Mouse (Mus musculus): ENCODE data around the gene Rbm20. TPM values are rescaled to one million over a fixed set of nuclear protein-coding genes. Genes with fewer than 3 reads are reported as not detected.

The Rbm20 gene
- total RNA-seq, 4 experiments from 2014 or later, result 1.8 to 4.0 (median 3.2) TPM

DNA sequence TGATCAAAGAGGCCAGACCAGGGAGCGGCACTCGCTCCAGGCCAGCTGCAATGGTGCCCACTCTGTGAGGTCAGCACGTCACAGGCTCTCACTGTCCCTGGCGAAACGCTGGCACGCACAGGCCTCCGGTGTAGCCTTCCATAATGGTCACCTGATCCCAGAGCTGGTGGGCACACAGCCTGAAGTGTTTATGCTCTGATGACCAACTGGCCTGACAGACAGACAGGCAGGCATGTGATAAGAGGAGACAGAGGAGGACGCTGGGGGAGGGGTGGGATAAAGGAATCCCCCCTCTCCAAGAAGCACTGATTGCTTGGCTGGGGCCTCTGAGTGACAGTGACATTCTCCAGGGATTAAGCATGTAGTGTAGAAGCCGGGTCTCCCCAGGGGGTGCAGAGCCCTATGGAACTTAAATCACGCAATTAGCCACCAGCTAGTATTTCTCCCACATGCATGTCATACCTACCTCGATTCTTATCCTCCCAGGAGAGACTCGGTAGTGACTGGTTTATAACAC, 6.4 kb upstream of the Rbm20 start:
- no peak for DNase-seq (ENCODE audit: low spot score in 2 of 2)

DNA sequence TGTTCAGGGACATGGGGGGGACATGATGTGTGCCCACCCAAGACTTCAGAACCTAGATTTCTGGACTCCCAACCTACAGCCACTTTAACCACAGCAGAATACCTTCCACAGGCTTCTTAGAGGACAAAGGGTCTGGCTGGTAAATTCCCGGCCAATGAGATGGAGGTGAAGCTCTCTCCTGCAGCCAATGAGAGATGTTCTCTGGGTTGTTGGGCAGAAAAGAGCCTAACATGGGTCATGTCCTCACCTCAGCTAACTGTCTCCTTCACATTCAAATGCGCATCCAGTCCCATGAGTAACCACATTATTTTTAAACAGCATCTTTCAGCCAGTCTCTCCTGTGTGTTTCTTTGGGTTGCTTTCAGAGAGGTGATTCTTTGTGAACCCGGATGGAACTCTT, 5.7 kb upstream of the Rbm20 start:
- DNase-seq (ENCODE audit: low spot score in 2 of 2), result no peak

DNA sequence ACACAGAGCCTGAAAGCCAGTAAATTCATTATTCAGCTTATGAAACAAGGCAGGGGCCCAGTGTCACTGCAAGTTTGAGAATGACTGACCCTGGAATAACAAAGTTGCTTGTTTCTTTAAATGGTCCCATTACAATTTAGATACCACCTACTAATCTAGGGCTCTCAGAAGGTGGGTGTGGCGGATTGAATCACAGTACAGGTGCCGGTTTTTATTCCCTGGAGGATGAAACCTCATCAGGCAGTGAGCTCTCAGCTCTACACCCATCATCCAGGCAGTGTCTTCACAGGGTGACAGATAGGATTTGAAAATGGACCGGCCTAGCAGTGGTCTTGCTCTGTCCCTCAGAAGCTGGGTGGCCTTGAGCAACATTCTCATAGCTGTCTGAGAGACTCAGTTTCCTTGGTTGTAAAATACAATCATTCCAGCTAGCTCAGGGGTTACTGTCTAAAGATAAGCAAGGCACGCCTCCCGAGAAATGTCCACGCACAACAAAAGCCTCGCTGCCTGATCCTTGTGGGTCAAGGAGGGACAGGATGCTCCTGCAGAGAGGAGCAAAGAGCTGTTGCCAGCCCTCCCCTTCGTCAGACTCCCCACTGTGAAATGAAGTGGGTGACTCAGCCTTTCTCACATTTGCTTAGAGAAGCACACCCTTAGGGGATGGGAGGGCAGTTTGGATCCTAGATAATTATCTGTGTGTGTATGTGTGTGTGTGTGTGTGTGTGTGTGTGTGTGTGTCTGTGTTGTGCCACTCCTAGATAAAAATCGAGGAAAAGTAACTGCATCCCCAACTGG, 2.8 kb upstream of the Rbm20 start:
- DNase-seq (ENCODE audit: low spot score in 2 of 2), result no peak

DNA sequence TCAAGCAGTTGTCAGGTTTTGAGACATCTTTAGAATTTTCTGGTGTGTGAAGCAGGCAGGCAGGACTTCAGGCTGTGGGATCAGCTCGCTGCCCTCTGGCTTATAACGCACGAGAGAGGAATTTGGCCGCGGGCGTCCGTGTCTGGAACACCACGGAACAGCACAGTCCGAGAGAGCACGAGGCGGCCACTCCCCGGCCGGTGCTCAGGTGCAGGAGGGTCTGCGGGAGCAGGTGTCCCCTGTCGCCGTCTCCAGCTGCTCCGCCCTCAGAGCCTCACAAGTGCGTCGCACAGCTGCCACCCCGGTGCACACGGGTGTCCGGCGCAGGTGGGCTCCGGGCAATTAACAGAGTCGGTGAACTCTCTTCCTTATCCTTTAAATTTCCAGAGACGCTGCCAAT, 878 bp upstream of the Rbm20 start:
- DNase-seq (ENCODE audit: low spot score in 2 of 2), result no peak

DNA sequence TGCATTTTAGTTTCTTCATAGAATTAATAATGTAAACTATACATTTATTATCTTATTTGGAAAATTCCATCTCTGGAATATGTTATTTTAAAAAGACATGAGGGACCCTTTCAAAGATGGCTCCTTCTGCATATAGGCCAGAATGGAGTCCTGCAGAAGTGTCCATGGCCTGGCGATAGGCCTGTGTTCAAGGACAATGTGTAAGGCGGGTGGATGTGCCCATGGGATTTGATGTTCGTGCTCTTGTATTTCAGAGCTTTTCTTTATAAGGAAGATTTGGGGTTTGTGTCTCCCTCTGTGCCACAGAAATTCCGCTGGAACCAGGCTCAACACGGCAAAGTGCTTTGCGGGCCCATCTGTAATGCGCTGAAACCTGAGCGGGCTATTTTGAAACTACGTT, 2.1 kb downstream of the Rbm20 start:
- no peak for DNase-seq (ENCODE audit: low spot score in 2 of 2)

DNA sequence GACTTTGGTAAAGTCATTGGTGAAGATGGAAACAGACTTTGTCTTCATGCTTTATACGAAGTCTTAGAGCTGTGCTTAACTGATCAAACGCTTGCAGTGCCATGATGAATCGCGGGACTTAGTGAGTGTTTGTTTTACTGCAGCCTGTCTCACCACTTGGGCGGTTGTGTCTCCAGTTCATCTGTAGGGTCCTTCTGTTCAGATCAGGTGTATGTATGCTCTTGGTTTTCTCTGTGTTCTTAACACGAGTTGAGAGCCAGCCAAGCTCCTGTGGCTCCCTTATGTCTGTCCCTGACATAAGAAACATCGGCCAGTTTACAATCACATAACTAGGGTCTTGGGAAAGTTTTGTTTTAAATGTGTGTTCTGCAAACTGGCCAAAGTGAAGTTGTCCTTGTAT, 2.9 kb downstream of the Rbm20 start:
- DNase-seq (ENCODE audit: low spot score in 2 of 2), result no peak

DNA sequence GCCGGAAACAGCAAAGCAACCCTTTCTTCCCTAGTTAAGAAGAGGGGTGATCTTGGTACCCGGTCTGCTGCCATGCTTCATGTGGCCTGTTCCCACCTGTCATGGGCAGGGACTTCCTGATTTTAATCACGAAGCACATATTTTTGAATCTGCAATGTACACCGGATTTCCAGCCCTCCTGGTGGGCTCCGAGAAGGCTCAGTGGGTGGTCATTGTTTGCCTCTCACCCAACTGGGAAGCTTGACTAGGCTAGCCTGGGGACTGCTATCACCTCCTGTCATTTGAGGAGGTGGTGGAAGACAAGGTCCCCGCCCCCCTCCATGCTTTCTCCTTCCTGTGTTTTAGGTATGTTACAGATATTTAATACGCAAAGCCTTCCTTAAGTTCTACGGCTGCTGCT, 5.3 kb downstream of the Rbm20 start:
- no peak for DNase-seq (ENCODE audit: low spot score in 2 of 2)

DNA sequence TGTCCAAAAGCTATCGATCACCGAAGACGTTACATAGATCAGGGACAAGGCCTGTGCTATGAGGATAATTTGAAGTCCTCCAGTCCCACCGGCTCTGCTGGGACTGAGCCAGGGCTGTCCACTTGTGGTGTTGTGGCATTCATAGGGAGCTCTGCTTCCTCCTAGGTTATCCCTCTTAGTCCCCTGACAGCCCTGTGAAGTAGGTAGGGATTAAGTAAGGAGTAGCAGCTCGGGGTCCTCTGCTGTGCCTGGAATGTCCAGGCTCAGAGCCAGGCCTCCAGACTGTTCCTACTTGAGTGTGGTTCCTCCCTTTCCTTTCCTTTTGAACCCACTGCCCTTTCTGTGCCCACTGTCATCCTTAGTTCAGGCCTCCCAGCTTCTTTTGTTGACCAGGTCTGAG, 10.5 kb downstream of the Rbm20 start:
- DNase-seq (ENCODE audit: low spot score in 2 of 2), result no peak

DNA sequence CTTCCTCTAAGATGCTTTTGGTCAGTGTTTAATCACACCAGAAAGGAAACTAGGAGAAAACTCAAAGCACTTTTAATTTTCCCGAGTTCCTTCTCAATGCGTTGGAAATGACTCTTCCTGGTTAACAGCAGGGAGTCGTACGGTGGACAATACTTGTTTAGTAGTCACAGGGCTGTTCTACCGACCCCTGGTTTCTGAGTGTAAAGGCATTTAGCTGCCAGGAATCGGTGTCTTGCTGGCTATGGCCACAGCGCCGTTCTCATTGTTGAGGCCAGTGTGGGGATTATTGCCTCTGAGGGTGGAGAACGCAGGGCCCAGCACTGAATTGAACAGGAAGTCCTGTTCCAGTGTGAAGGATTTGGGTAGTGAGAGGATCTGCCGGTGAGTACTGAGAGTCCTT, 13.7 kb downstream of the Rbm20 start:
- no peak for DNase-seq (ENCODE audit: low spot score in 2 of 2)

DNA sequence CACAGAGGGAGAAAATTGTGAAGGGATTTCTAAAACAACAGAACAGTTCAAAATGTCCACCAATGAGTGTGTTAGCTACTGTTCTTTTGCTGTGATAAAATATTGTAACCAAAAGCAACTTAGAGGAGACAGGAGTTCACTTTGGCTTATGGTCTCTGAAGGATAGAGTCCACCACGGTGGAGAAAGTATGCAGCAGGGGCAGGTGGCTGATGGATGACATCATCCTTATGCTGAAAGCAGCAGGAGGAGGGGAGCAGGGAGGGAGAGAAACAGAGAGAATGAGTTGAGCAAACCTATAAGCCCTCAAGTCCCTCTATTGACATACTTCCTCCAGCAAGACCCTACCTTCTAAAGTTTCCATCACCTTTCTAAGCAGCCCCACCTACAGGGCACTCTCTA, 16.9 kb downstream of the Rbm20 start:
- DNase-seq (ENCODE audit: low spot score in 2 of 2), result no peak

DNA sequence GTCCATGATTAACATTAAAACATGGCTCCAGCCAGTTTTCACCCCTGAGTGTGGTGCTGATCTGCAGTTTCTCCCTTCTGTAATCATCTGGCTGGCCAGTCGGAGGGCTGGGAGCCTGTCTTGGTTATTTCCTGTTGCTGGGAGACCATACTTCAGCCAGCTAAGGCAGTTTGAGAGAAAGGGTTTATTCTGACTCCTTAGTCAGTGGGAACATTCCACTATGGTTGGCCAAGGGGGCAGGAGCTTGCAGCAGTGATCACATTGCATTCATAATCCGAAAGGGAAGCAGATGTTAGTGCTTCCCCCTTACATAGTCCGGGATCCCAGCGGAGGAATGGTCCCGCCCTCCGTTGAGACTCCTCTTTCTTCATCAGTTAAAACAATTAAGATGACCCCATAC, 19.0 kb downstream of the Rbm20 start:
- no peak for DNase-seq (ENCODE audit: low spot score in 2 of 2)

DNA sequence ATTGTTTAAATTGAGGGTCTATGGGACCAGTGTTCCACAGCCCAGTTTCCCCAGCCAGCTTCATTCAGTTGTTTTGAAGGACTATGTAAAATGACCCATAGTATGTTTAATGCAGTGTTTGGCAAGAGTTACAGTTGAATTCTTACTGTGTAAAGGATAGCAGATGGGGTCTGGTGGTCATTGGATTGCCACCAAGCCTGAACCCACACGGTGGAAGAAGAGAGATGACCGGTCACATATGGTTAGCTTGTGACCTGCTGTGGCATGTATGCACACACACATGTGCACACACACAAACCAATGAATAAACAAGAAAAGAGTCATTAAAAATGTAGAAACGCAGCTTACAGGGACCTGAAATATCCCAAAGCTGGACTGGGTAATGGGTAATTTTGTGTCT, 19.5 kb downstream of the Rbm20 start:
- DNase-seq (ENCODE audit: low spot score in 2 of 2), result no peak

DNA sequence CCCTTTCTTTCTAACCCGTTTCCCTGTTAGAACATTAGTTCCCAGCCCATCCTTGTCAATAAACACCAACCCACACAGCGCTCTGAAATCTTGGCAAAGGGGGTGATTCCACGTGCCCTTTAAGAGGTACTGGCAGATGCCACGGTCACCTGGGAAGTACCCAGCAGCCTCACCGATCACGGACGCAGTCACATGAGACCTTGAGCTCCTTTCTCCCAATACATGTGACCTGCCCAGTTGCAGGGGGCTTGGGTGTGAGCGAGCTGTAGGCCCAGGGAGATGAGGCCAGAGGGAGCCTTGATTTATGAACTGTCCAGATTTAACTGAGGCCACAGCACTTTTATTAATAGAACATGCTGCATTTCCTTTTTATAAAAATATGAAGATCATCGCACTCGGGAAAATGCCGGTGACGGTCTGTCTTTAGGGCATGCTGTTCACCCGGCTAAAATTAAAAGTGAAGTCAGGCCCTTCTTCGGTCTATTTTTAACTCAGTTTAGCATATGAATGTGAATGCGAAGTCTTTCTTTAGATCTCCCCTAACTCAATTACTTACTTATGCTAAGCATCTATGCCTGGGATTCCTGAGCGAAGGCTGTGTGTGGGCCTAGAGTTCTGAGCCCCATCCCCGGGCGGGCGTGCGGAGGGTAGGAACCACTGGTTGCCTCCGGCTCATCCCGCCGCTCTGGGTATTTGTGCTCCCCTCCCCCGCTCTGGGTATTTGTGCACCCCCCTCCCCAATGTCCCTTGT, 20.4 kb downstream of the Rbm20 start:
- no peak for DNase-seq (ENCODE audit: low spot score in 2 of 2)

DNA sequence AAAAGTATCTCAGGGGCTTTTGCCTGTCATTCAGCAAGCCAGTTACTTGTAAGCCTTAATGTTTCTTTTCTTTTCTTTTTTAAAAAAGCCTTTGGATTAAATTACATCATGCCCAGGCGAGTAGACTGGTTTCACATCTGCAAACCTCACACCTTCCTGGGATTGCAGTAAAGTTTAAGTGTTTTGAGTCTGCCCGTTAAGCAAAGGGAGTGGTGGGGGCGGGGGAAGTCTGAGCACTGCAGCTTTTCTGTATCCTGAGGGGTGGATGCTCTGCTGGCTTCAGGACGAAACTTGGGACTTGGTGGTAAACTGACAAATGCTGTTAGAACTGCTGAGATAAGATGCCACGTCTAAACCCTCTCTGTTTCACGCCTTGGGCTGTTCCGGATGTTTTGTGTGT, 22.6 kb downstream of the Rbm20 start:
- DNase-seq (ENCODE audit: low spot score in 2 of 2), result no peak

DNA sequence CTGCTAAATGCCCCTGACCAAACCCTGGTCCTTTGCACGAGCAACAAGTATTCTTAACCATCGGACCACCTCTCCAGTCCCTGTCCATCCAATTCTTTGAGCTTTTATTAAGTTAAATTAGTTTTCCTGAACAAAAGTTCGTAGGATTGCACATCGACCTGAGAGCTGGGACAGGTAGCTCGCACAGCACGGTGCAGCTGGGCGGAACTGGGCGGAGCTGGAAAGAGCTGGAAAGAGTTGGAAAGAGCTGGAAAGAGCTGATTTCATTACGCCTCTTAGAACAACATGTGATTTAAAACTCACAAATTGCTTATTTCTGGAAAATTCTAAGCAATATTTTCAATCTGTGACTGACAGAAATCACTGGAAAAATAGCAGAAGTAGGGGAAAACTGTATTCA, 24.3 kb downstream of the Rbm20 start:
- no peak for DNase-seq (ENCODE audit: low spot score in 2 of 2)

DNA sequence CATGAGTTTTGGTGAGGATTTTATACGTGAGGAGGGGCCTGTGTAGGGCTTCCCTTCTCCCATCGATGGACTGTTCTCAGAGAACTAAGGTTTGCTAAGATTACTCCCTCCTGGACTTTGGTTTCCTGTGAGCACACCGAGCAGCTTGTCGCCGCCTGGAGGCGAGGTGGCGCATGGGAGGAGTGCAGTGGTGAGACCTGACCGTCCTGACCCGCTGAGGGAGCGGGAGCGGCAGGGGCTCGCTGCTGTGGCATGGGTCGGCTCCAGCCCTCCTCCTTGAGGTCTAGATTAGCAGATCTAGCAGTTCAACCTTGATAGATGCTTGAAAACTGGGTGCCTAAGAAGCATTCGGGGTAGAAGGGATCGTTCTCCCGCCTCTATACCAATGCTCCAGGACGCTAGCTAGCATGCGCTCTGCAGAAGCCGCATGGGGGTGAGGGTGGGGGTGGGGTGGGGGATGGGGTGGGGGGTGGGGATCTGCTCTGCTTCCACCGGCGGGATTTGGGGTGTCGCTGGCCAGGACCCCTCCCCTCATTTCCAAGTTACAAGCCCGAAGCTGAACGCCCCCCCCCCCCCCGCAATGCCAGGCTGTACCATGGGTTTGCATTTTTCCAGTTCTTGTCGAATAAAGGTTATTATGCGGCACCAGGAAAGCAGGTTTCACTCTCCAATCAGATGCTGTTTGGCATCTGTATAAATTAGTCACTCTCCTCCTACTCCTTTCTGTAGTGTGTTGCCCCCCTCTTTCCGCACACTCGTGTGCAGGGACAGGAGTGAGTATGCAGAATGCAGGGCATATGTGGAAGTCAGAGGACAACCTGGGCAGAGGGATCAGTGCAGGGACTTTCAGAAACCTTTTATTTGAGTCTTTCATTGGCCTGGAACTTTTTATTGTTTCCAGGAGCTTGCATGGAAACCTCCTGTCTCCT, 28.1 kb downstream of the Rbm20 start:
- DNase-seq (ENCODE audit: low spot score in 2 of 2), result peak; percentile 38 to 59

DNA sequence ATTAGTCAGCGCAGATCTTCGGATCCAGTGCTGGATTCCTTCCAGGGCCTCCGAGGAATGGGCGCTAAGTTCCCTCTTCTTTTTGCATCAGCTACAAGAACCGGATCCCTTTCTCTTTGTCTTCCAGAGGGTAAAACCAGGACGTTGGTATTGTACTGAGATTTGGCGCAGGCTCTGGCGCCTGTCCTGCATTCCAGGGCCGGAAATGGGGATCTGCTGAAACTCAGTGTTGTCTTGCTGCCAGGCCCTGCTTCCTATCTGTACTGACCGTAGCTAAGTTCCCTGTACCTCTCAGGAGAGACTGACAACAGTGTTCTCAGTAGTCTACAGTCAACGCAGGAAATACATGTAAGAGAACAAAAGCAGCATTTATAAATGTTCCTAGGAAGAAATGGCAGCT, 31.3 kb downstream of the Rbm20 start:
- DNase-seq (ENCODE audit: low spot score in 2 of 2), result no peak

DNA sequence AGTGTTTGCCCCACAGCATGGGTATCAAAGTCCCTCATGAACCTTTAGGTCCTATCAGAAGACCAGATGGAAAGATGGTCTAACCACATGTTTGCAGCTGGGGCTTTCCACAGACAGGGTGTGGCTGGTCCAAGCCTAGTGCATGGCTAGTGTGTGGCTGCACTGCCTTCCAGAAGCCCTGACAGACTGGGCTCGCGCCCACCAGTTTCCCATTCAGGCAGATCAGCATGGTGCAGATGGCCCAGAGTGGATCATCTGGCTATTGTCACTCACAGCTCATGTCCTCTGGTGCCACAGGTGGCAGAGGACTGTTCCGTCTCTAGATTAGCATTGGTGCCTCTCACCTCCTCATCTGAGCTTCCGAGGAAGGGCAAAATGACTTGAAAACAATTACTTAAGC, 33.8 kb downstream of the Rbm20 start:
- DNase-seq (ENCODE audit: low spot score in 2 of 2), result peak in 1 of 2 experiments; percentile 18

DNA sequence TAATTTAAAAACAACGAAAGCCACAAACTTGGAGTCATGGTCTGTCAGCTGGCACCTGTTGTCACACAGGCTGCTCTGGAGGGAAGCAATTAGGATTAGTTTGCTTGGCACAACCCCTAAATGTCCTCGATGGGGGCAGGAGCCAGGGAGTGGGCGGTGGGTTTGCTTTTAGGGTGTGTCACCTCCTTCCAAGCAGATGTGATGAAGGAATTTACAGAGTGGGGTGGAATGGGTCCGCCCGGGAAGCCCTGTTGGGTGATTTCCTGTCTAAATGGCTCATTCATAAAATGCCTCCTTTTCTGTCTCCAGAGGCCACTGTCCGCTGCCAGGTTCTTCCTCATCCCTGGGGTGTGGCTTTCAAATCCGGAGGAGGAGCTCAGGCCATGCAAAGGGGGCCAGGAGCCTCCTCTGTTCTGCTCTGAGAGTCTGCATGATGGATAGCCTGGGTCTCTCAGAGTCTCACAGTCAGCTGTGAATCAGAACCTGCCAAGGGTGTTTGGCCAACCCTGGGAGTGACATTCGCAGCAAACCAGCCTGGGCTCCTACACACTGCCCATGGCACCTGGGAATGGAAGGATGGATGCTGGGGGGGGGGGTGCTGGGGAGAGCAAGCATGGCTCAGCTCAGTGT, 34.3 kb downstream of the Rbm20 start:
- DNase-seq (ENCODE audit: low spot score in 2 of 2), result no peak

DNA sequence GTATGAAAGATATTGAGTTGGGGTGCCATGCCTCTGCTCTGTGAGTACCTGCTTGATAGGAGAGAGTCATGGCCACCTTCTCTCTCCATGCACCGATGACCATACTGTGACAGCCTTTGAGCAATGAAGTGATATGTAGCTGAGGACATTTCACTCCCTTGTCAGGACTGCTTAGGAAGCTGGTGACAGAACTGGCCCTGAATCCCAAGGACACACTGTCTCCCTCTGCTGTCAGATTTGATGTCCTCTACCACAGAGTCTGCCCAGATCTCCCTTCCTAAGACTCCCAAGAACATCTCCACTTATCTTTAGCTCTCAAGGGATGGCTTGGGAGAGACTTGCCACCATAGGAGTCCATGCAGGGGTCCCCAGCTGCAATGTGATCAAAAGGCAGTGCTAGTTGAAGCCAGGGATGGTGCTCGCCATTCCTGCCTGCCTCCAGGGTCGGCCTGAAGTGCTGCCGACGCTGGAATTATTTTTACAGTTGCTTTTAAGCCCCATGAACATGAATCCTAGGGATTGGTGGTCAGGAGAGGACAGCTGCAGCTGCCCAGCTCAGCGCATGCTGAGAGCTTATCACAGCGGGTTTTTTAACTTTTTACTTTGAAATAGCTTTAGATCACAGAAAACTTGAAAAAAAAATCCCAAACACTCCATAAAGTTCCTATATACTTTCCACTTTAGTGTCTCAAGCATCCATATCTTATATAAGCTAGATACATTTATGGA, 35.4 kb downstream of the Rbm20 start:
- DNase-seq (ENCODE audit: low spot score in 2 of 2), result no peak

DNA sequence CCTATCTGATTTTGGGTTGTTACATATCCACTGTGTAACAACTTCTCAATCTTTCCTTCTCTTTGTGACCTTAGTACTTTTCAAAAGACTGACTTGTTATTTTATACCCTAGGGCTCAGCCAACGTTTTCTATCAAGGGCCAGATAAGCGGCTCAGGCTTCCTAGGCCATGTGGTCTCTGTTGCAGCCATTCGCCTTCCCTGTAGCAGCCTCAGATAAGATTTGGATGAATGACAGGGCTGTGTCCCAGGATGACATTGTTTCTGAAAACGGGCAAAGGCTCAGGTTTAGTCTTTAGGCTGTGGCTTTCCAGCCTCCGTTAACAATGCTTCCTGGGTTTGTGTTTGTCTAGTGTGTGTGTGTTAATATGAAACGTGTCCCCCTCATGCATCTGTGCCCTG, 36.3 kb downstream of the Rbm20 start:
- DNase-seq (ENCODE audit: low spot score in 2 of 2), result no peak
